Mouse (Mus musculus): Measurements from ENCODE around the gene Rpusd1. TPM values are rescaled to one million over a fixed set of nuclear protein-coding genes. Genes with fewer than 3 reads are reported as not detected.

The Rpusd1 gene
- total RNA-seq, 1 experiment from 2014 or later: 0.95 TPM

DNA sequence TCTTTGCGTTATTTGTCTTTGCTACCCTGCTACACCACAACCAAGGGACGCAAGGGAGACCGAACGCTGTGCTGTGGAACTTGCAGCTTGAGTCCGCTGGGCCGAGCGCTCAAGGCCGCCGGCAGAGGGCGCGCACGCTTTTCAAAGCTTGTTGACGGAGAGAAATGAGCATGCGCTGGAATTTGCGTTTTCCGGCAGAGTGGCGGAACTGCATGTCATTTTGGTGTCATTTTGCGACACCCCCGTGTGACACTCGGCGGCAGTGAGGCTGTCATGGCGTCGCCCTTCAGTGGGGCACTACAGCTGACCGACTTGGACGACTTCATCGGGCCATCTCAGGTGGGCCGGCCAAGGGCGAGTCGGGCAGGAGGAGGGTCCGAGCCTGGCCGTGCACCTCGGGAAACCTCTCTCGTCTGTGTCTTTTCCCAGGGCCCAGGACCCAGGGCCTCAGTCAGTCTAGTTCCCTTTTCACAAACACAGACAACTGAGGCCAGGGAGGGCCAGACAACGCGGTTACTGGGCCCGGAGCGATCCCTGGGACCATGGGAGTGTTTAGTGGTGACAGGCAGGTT is 46.2 kb downstream of the Rpusd1 start, which contains the start of gene Narfl:
Narfl (plus strand) TSS at position 228 of the 572 bp plus-strand sequence.
- peak; percentile 97 for ATAC-seq (replicated peaks; ENCODE audit: insufficient number of reproducible peaks, low FRiP score, low TSS enrichment, poor library complexity, severe bottlenecking)

DNA sequence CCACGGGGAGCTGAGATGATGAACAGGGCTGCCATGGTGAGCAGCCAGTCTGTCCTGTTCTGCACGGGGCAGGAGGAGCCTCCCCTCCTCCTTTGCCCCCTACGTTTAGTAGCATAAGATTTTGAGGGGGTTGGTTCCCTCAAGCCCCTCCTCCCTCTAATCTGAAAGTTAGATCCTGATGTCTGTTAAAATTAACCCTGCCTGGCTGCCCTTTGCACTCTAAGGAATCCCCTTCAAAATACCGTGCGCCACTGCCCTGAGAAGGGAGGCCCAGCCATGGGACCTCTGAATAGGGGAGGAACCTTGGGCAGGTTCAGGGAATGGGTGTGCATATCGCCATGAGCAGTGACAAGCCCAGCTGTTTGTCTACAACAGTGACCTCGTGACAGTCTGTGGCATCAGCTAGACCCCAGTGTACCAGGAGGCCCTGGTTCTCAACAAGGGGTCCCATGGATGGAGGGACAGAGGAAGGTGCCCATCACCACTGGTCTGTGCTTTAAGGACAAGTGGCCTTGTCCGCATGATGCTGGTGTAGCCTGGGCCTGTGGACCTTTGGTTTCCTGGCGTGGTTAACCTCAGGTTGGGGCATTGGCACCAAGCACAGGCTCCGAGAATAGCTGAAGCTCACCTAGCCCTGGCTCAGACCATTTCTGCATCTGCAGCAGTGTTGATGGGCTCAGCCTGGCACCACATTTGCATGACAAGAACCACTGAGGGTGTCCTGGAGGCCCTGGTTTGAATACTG is 48.0 kb downstream of the Rpusd1 start:
- no peak for ATAC-seq (replicated peaks; ENCODE audit: insufficient number of reproducible peaks, low FRiP score, low TSS enrichment, poor library complexity, severe bottlenecking)

DNA sequence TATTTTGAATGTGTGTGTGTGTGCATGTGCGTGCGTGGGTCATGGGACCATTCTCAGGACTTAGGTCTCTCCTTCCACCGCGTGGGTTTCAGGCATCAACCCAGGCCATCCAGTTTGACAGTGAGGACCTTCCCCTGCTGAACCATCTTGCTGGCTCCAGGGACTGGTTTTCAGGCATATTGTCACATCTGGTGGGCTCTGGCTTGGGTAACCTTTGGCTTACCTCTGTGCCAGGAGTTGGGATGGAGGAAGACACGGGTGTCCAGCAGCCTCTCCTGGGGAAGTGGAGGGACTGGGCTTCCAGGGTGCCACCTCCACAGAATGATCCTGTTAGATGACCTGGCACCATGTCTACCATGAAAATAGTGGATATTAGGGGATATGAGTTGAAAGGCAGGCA is 50.5 kb downstream of the Rpusd1 start:
- no peak for ATAC-seq (replicated peaks; ENCODE audit: insufficient number of reproducible peaks, low FRiP score, low TSS enrichment, poor library complexity, severe bottlenecking)

Other genes starting within 250 kb of the Rpusd1 start
- not detected in 3 replicates for gene Sstr5, start 230.4 kb upstream of the Rpusd1 start, total RNA-seq (2017)
- gene Sox8, start 157.0 kb upstream of the Rpusd1 start, total RNA-seq (2017): 1.2 TPM in 1 of 3 replicates, not detected in the others
- 10.4 to 17.8 TPM (median 11.8 TPM) in 3 replicates for gene Lmf1, start 148.6 kb upstream of the Rpusd1 start, total RNA-seq (2017)
- gene Gng13, start 10.5 kb upstream of the Rpusd1 start, total RNA-seq (2017): not detected in 3 replicates
- gene Chtf18, start 251 bp upstream of the Rpusd1 start, total RNA-seq (2017): 1.1 to 5.0 TPM (median 3.0 TPM) in 3 replicates
- not detected in 3 replicates for gene Mslnl, start 8.4 kb downstream of the Rpusd1 start, total RNA-seq (2017)
- gene Msln, start 26.7 kb downstream of the Rpusd1 start, total RNA-seq (2017): not detected in 3 replicates
- 22.3 to 32.1 TPM (median 27.3 TPM) in 3 replicates for gene Narfl, start 46.1 kb downstream of the Rpusd1 start, total RNA-seq (2017)
- 16.0 to 49.1 TPM (median 25.3 TPM) in 3 replicates for gene Haghl, start 58.0 kb downstream of the Rpusd1 start, total RNA-seq (2017)
- gene Ccdc78, start 58.9 kb downstream of the Rpusd1 start, total RNA-seq (2017): not detected in 3 replicates
- gene Fam173a, start 65.2 kb downstream of the Rpusd1 start, total RNA-seq (2017): 30.7 to 53.7 TPM (median 38.7 TPM) in 3 replicates
- not detected in 3 replicates for gene AC134908.4, start 68.0 kb downstream of the Rpusd1 start, total RNA-seq (2017)
- gene Metrn, start 69.5 kb downstream of the Rpusd1 start, total RNA-seq (2017): 5.1 to 6.4 TPM (median 6.1 TPM) in 3 replicates
- not detected in 3 replicates for gene Fbxl16, start 81.4 kb downstream of the Rpusd1 start, total RNA-seq (2017)
- 10.7 to 16.6 TPM (median 15.6 TPM) in 3 replicates for gene Wdr24, start 96.0 kb downstream of the Rpusd1 start, total RNA-seq (2017)
- 7.9 to 20.3 TPM (median 11.0 TPM) in 3 replicates for gene Jmjd8, start 101.2 kb downstream of the Rpusd1 start, total RNA-seq (2017)
- gene Stub1, start 105.7 kb downstream of the Rpusd1 start, total RNA-seq (2017): 74.5 to 81.4 TPM (median 75.3 TPM) in 3 replicates
- gene Rhbdl1, start 109.6 kb downstream of the Rpusd1 start, total RNA-seq (2017): 1.8 TPM in 1 of 3 replicates, not detected in the others
- 0.43 to 2.9 TPM (median 2.1 TPM) in 3 replicates for gene Gm20683, start 114.1 kb downstream of the Rpusd1 start, total RNA-seq (2017)
- gene Rhot2, start 117.2 kb downstream of the Rpusd1 start, total RNA-seq (2017): 17.6 to 38.7 TPM (median 34.3 TPM) in 3 replicates
- 2.9 to 7.7 TPM (median 3.4 TPM) in 3 replicates for gene Wdr90, start 133.8 kb downstream of the Rpusd1 start, total RNA-seq (2017)
- gene Mcrip2, start 141.1 kb downstream of the Rpusd1 start, total RNA-seq (2017): 1.1 to 5.7 TPM (median 1.6 TPM) in 3 replicates
- 1.3 to 10.0 TPM (median 7.0 TPM) in 3 replicates for gene Mettl26, start 147.4 kb downstream of the Rpusd1 start, total RNA-seq (2017)
- gene Wfikkn1, start 153.2 kb downstream of the Rpusd1 start, total RNA-seq (2017): 1.0 to 2.1 TPM (median 1.4 TPM) in 3 replicates
- 3.5 to 7.1 TPM (median 3.8 TPM) in 3 replicates for gene Rab40c, start 192.1 kb downstream of the Rpusd1 start, total RNA-seq (2017)
- 13.5 to 34.1 TPM (median 18.4 TPM) in 3 replicates for gene Pigq, start 217.3 kb downstream of the Rpusd1 start, total RNA-seq (2017)
- not detected in 3 replicates for gene Nhlrc4, start 217.3 kb downstream of the Rpusd1 start, total RNA-seq (2017)
- gene A930017K11Rik, start 224.9 kb downstream of the Rpusd1 start, total RNA-seq (2017): not detected in 3 replicates